Mouse (Mus musculus): Measurements from ENCODE around the gene Chn2. TPM values are rescaled to one million over a fixed set of nuclear protein-coding genes. Genes with fewer than 3 reads are reported as not detected.
A peak's percentile ranks its signal among the peaks of the same experiment; 100 is the strongest.

Chn2 gene
- polyA plus RNA-seq (2015; fragmentation: Nextera tagmentation; extraction: Ambion mirVana) = 4.3 and 5.0 TPM in 2 replicates

GRCm38 (mm10) chr6:54039357-54039804, at the start of gene Chn2:
TSS of gene Chn2 (plus strand) at chr6:54039554.
- peaks cover 45% of the 10 kb centered on the region for H3K27me3 ChIP-seq
- peaks cover 14% of the 10 kb centered on the region for H3K4me1 ChIP-seq (replicated peaks)
- ATAC-seq (ENCODE audit: insufficient read depth) = peak; percentile 41; the same call in 1 of the 2 replicates
- peak within 1 kb of the TSS; percentile 66 for H3K4me2 ChIP-seq
- H3K27ac ChIP-seq (replicated peaks) = no peak within 1 kb of the TSS
- WGBS (ENCODE audit: insufficient replicate concordance) = 1% methylated on average over 39 of the region's 43 CpGs
- H3K36me3 ChIP-seq (replicated peaks) = no peaks in the 10 kb centered on the region
- H3K9ac ChIP-seq = peak within 1 kb of the TSS; percentile 37; the same call in 1 of the 2 replicates
- H3K9me3 ChIP-seq (replicated peaks) = no peaks in the 10 kb centered on the region
- H3K4me3 ChIP-seq (replicated peaks) = peak within 1 kb of the TSS; percentile 59

- no peak overlapping the region for H3K4me2 ChIP-seq
- no peak overlapping the region for H3K4me3 ChIP-seq (replicated peaks)
- H3K27ac ChIP-seq (replicated peaks) = no peak overlapping the region
- no peaks in the 10 kb centered on the region for H3K9me3 ChIP-seq (replicated peaks)
- H3K9ac ChIP-seq = no peak overlapping the region
- peaks cover 5% of the 10 kb centered on the region; the same call in 1 of the 2 replicates for H3K4me1 ChIP-seq (replicated peaks)
- H3K27me3 ChIP-seq = no peaks in the 10 kb centered on the region
- 62% methylated on average over 3 of the region's 3 CpGs for WGBS (ENCODE audit: insufficient replicate concordance)
- H3K36me3 ChIP-seq (replicated peaks) = no peaks in the 10 kb centered on the region
- no peak for ATAC-seq (ENCODE audit: insufficient read depth)
These were observed 47.0 kb upstream of the Chn2 start for GRCm38 (mm10) chr6:53992386-53992785.

- H3K36me3 ChIP-seq (replicated peaks) = no peaks in the 10 kb centered on the region
- WGBS (ENCODE audit: insufficient replicate concordance) = 44% methylated on average over 4 of the region's 4 CpGs
- H3K4me1 ChIP-seq (replicated peaks) = peaks cover 5% of the 10 kb centered on the region; the same call in 1 of the 2 replicates
- no peak overlapping the region for H3K4me2 ChIP-seq
- no peak overlapping the region for H3K9ac ChIP-seq
- no peaks in the 10 kb centered on the region for H3K27me3 ChIP-seq
- no peak overlapping the region for H3K4me3 ChIP-seq (replicated peaks)
- no peak overlapping the region for H3K27ac ChIP-seq (replicated peaks)
- H3K9me3 ChIP-seq (replicated peaks) = no peaks in the 10 kb centered on the region
- no peak for ATAC-seq (ENCODE audit: insufficient read depth)
These were observed 43.8 kb upstream of the Chn2 start for GRCm38 (mm10) chr6:53995519-53995918.

- WGBS (ENCODE audit: insufficient replicate concordance) = 55% methylated on average over 3 of the region's 3 CpGs
- peaks cover 5% of the 10 kb centered on the region; the same call in 1 of the 2 replicates for H3K4me1 ChIP-seq (replicated peaks)
- no peak overlapping the region for H3K27ac ChIP-seq (replicated peaks)
- H3K9ac ChIP-seq = no peak overlapping the region
- H3K9me3 ChIP-seq (replicated peaks) = no peaks in the 10 kb centered on the region
- H3K4me2 ChIP-seq = no peak overlapping the region
- H3K4me3 ChIP-seq (replicated peaks) = no peak overlapping the region
- ATAC-seq (ENCODE audit: insufficient read depth) = no peak
- H3K27me3 ChIP-seq = no peaks in the 10 kb centered on the region
- no peaks in the 10 kb centered on the region for H3K36me3 ChIP-seq (replicated peaks)
These were observed 43.0 kb upstream of the Chn2 start for GRCm38 (mm10) chr6:53996226-53996955.

GRCm38 (mm10) chr6:54005302-54005701, 34.1 kb upstream of the Chn2 start:
- no peak overlapping the region for H3K4me3 ChIP-seq (replicated peaks)
- 55% methylated on average over 4 of the region's 4 CpGs for WGBS (ENCODE audit: insufficient replicate concordance)
- no peaks in the 10 kb centered on the region for H3K9me3 ChIP-seq (replicated peaks)
- no peaks in the 10 kb centered on the region for H3K27me3 ChIP-seq
- no peak overlapping the region for H3K4me2 ChIP-seq
- no peak overlapping the region for H3K27ac ChIP-seq (replicated peaks)
- H3K36me3 ChIP-seq (replicated peaks) = no peaks in the 10 kb centered on the region
- H3K4me1 ChIP-seq (replicated peaks) = 0 out of 2 replicates have a peak, but pooled peaks cover 6% of the 10 kb centered on the region
- no peak overlapping the region for H3K9ac ChIP-seq
- no peak for ATAC-seq (ENCODE audit: insufficient read depth)

GRCm38 (mm10) chr6:54008448-54009120, 30.8 kb upstream of the Chn2 start:
- H3K4me3 ChIP-seq (replicated peaks) = no peak overlapping the region
- 69% methylated on average over 16 of the region's 16 CpGs for WGBS (ENCODE audit: insufficient replicate concordance)
- ATAC-seq (ENCODE audit: insufficient read depth) = no peak
- H3K9ac ChIP-seq = no peak overlapping the region
- no peak overlapping the region for H3K27ac ChIP-seq (replicated peaks)
- no peaks in the 10 kb centered on the region for H3K36me3 ChIP-seq (replicated peaks)
- 0 out of 2 replicates have a peak, but pooled peaks cover 6% of the 10 kb centered on the region for H3K4me1 ChIP-seq (replicated peaks)
- no peak overlapping the region for H3K4me2 ChIP-seq
- no peaks in the 10 kb centered on the region for H3K9me3 ChIP-seq (replicated peaks)
- no peaks in the 10 kb centered on the region for H3K27me3 ChIP-seq

GRCm38 (mm10) chr6:54009293-54009692, 30.1 kb upstream of the Chn2 start:
- WGBS (ENCODE audit: insufficient replicate concordance) = 56% methylated on average over 4 of the region's 4 CpGs

GRCm38 (mm10) chr6:54010362-54010761, 29.0 kb upstream of the Chn2 start:
- Histone ChIP-seq H3K27me3 (no peaks in the 10 kb centered on the region), H3K4me3 (replicated peaks) (no peak overlapping the region), H3K4me1 (replicated peaks) (no peaks in the 10 kb centered on the region), H3K36me3 (replicated peaks) (no peaks in the 10 kb centered on the region), H3K4me2 (no peak overlapping the region), H3K27ac (replicated peaks) (no peak overlapping the region), H3K9me3 (replicated peaks) (no peaks in the 10 kb centered on the region), H3K9ac (no peak overlapping the region)
- WGBS (ENCODE audit: insufficient replicate concordance) = 65% methylated on average over 9 of the region's 9 CpGs
- ATAC-seq (ENCODE audit: insufficient read depth) = no peak

More at GRCm38 (mm10) chr6:54009293-54009692, 30.1 kb upstream of the Chn2 start:
- ATAC-seq (ENCODE audit: insufficient read depth) = no peak
- Histone ChIP-seq H3K27ac (replicated peaks) (no peak overlapping the region), H3K4me3 (replicated peaks) (no peak overlapping the region), H3K4me2 (no peak overlapping the region), H3K36me3 (replicated peaks) (no peaks in the 10 kb centered on the region), H3K27me3 (no peaks in the 10 kb centered on the region), H3K4me1 (replicated peaks) (0 out of 2 replicates have a peak, but pooled peaks cover 6% of the 10 kb centered on the region), H3K9ac (no peak overlapping the region), H3K9me3 (replicated peaks) (no peaks in the 10 kb centered on the region)

- Histone ChIP-seq H3K4me2 (no peak overlapping the region), H3K9ac (no peak overlapping the region), H3K27me3 (no peaks in the 10 kb centered on the region), H3K27ac (replicated peaks) (no peak overlapping the region), H3K4me3 (replicated peaks) (no peak overlapping the region), H3K4me1 (replicated peaks) (no peaks in the 10 kb centered on the region), H3K9me3 (replicated peaks) (no peaks in the 10 kb centered on the region), H3K36me3 (replicated peaks) (no peaks in the 10 kb centered on the region)
- 68% methylated on average over 1 of the region's 1 CpGs for WGBS (ENCODE audit: insufficient replicate concordance)
- ATAC-seq (ENCODE audit: insufficient read depth) = no peak
These were observed 27.2 kb upstream of the Chn2 start for GRCm38 (mm10) chr6:54012163-54012562.

GRCm38 (mm10) chr6:54018038-54018437, 21.3 kb upstream of the Chn2 start:
- H3K4me2 ChIP-seq = no peak overlapping the region
- 25% methylated on average over 2 of the region's 2 CpGs for WGBS (ENCODE audit: insufficient replicate concordance)
- H3K4me3 ChIP-seq (replicated peaks) = no peak overlapping the region
- H3K36me3 ChIP-seq (replicated peaks) = no peaks in the 10 kb centered on the region
- peaks cover 20% of the 10 kb centered on the region for H3K27me3 ChIP-seq
- no peak overlapping the region for H3K9ac ChIP-seq
- peaks cover 5% of the 10 kb centered on the region; the same call in 1 of the 2 replicates for H3K4me1 ChIP-seq (replicated peaks)
- no peak for ATAC-seq (ENCODE audit: insufficient read depth)
- H3K27ac ChIP-seq (replicated peaks) = no peak overlapping the region
- no peaks in the 10 kb centered on the region for H3K9me3 ChIP-seq (replicated peaks)

- 52% methylated on average over 5 of the region's 5 CpGs for WGBS (ENCODE audit: insufficient replicate concordance)
- Histone ChIP-seq H3K27ac (replicated peaks) (no peak overlapping the region), H3K4me1 (replicated peaks) (peaks cover 5% of the 10 kb centered on the region; the same call in 1 of the 2 replicates), H3K4me3 (replicated peaks) (no peak overlapping the region), H3K4me2 (no peak overlapping the region), H3K36me3 (replicated peaks) (no peaks in the 10 kb centered on the region), H3K9me3 (replicated peaks) (no peaks in the 10 kb centered on the region), H3K27me3 (peaks cover 20% of the 10 kb centered on the region), H3K9ac (no peak overlapping the region)
- no peak for ATAC-seq (ENCODE audit: insufficient read depth)
These were observed 20.5 kb upstream of the Chn2 start for GRCm38 (mm10) chr6:54018861-54019260.

Measured in liver, embryonic 15.5 days (tissue).